Mouse (Mus musculus): ENCODE measurements around the gene Ttyh1. TPM values are rescaled to one million over a fixed set of nuclear protein-coding genes. Genes with fewer than 3 reads are reported as not detected.
A peak's percentile ranks its signal among the peaks of the same experiment; 100 is the strongest.

The Ttyh1 gene
- polyA plus RNA-seq, 1 experiment from 2014 or later, result 0.87 TPM

- no peak for ATAC-seq (replicated peaks; ENCODE audit: insufficient number of reproducible peaks, low FRiP score, low TSS enrichment)
- Histone ChIP-seq H3K9ac (ENCODE audit: low read depth, low read length) (no peak overlapping the region), H3K27ac (ENCODE audit: low read depth, low read length) (no peak overlapping the region), H3K4me3 (ENCODE audit: low read depth, low read length) (no peak overlapping the region), H3K4me1 (ENCODE audit: control insufficient read depth, insufficient read depth, low read length) (peaks cover 2% of the 10 kb centered on the region; the same call in 1 of the 2 replicates), H3K9me3 (replicated peaks; ENCODE audit: control insufficient read depth, low read length) (no peaks in the 10 kb centered on the region), H3K4me2 (no peak overlapping the region), H3K27me3 (ENCODE audit: control insufficient read depth, insufficient read depth, low read length) (no peaks in the 10 kb centered on the region), H3K36me3 (ENCODE audit: control insufficient read depth, insufficient read depth, low read length) (no peaks in the 10 kb centered on the region)
- WGBS (ENCODE audit: insufficient replicate concordance), result 72% methylated on average over 4 of the region's 4 CpGs
Measured at GRCm38 (mm10) chr7:4087238-4087895, 31.8 kb upstream of the Ttyh1 start.

- Histone ChIP-seq H3K4me1 (ENCODE audit: control insufficient read depth, insufficient read depth, low read length) (peaks cover 2% of the 10 kb centered on the region; the same call in 1 of the 2 replicates), H3K9me3 (replicated peaks; ENCODE audit: control insufficient read depth, low read length) (no peaks in the 10 kb centered on the region), H3K4me3 (ENCODE audit: low read depth, low read length) (no peak overlapping the region), H3K36me3 (ENCODE audit: control insufficient read depth, insufficient read depth, low read length) (no peaks in the 10 kb centered on the region), H3K27me3 (ENCODE audit: control insufficient read depth, insufficient read depth, low read length) (no peaks in the 10 kb centered on the region), H3K9ac (ENCODE audit: low read depth, low read length) (no peak overlapping the region), H3K4me2 (no peak overlapping the region), H3K27ac (ENCODE audit: low read depth, low read length) (no peak overlapping the region)
- 77% methylated on average over 6 of the region's 6 CpGs for WGBS (ENCODE audit: insufficient replicate concordance)
- ATAC-seq (replicated peaks; ENCODE audit: insufficient number of reproducible peaks, low FRiP score, low TSS enrichment), result no peak
Measured at GRCm38 (mm10) chr7:4087896-4088480, 31.2 kb upstream of the Ttyh1 start.

- no peak overlapping the region for H3K9ac ChIP-seq (ENCODE audit: low read depth, low read length)
- no peaks in the 10 kb centered on the region for H3K9me3 ChIP-seq (replicated peaks; ENCODE audit: control insufficient read depth, low read length)
- H3K27ac ChIP-seq (ENCODE audit: low read depth, low read length), result no peak overlapping the region
- no peaks in the 10 kb centered on the region for H3K36me3 ChIP-seq (ENCODE audit: control insufficient read depth, insufficient read depth, low read length)
- ATAC-seq (replicated peaks; ENCODE audit: insufficient number of reproducible peaks, low FRiP score, low TSS enrichment), result no peak
- peaks cover 2% of the 10 kb centered on the region; the same call in 1 of the 2 replicates for H3K4me1 ChIP-seq (ENCODE audit: control insufficient read depth, insufficient read depth, low read length)
- H3K27me3 ChIP-seq (ENCODE audit: control insufficient read depth, insufficient read depth, low read length), result no peaks in the 10 kb centered on the region
- no peak overlapping the region for H3K4me3 ChIP-seq (ENCODE audit: low read depth, low read length)
- no peak overlapping the region for H3K4me2 ChIP-seq
- WGBS (ENCODE audit: insufficient replicate concordance), result 72% methylated on average over 2 of the region's 2 CpGs
Measured at GRCm38 (mm10) chr7:4088679-4089078, 30.5 kb upstream of the Ttyh1 start.

- no peaks in the 10 kb centered on the region for H3K36me3 ChIP-seq (ENCODE audit: control insufficient read depth, insufficient read depth, low read length)
- H3K27ac ChIP-seq (ENCODE audit: low read depth, low read length), result no peak overlapping the region
- H3K9me3 ChIP-seq (replicated peaks; ENCODE audit: control insufficient read depth, low read length), result no peaks in the 10 kb centered on the region
- H3K27me3 ChIP-seq (ENCODE audit: control insufficient read depth, insufficient read depth, low read length), result no peaks in the 10 kb centered on the region
- no peak overlapping the region for H3K4me3 ChIP-seq (ENCODE audit: low read depth, low read length)
- H3K4me1 ChIP-seq (ENCODE audit: control insufficient read depth, insufficient read depth, low read length), result peaks cover 2% of the 10 kb centered on the region; the same call in 1 of the 2 replicates
- ATAC-seq (replicated peaks; ENCODE audit: insufficient number of reproducible peaks, low FRiP score, low TSS enrichment), result no peak
- 23% methylated on average over 8 of the region's 8 CpGs for WGBS (ENCODE audit: insufficient replicate concordance)
- no peak overlapping the region for H3K9ac ChIP-seq (ENCODE audit: low read depth, low read length)
- peak overlapping the region; percentile 14; the same call in 1 of the 2 replicates for H3K4me2 ChIP-seq
Measured at GRCm38 (mm10) chr7:4091170-4091569, 28.0 kb upstream of the Ttyh1 start.

GRCm38 (mm10) chr7:4098301-4098700 lies 20.9 kb upstream of the Ttyh1 start:
- Histone ChIP-seq H3K4me1 (ENCODE audit: control insufficient read depth, insufficient read depth, low read length) (no peaks in the 10 kb centered on the region), H3K4me2 (no peak overlapping the region), H3K27me3 (ENCODE audit: control insufficient read depth, insufficient read depth, low read length) (no peaks in the 10 kb centered on the region), H3K4me3 (ENCODE audit: low read depth, low read length) (no peak overlapping the region), H3K9ac (ENCODE audit: low read depth, low read length) (no peak overlapping the region), H3K36me3 (ENCODE audit: control insufficient read depth, insufficient read depth, low read length) (no peaks in the 10 kb centered on the region), H3K27ac (ENCODE audit: low read depth, low read length) (no peak overlapping the region), H3K9me3 (replicated peaks; ENCODE audit: control insufficient read depth, low read length) (no peaks in the 10 kb centered on the region)
- 75% methylated on average over 2 of the region's 2 CpGs for WGBS (ENCODE audit: insufficient replicate concordance)
- ATAC-seq (replicated peaks; ENCODE audit: insufficient number of reproducible peaks, low FRiP score, low TSS enrichment), result no peak

GRCm38 (mm10) chr7:4098832-4099231 lies 20.4 kb upstream of the Ttyh1 start:
- H3K27me3 ChIP-seq (ENCODE audit: control insufficient read depth, insufficient read depth, low read length), result no peaks in the 10 kb centered on the region
- H3K4me2 ChIP-seq, result no peak overlapping the region
- no peaks in the 10 kb centered on the region for H3K4me1 ChIP-seq (ENCODE audit: control insufficient read depth, insufficient read depth, low read length)
- H3K36me3 ChIP-seq (ENCODE audit: control insufficient read depth, insufficient read depth, low read length), result no peaks in the 10 kb centered on the region
- H3K9ac ChIP-seq (ENCODE audit: low read depth, low read length), result no peak overlapping the region
- H3K27ac ChIP-seq (ENCODE audit: low read depth, low read length), result no peak overlapping the region
- H3K4me3 ChIP-seq (ENCODE audit: low read depth, low read length), result no peak overlapping the region
- no peaks in the 10 kb centered on the region for H3K9me3 ChIP-seq (replicated peaks; ENCODE audit: control insufficient read depth, low read length)
- 59% methylated on average over 2 of the region's 2 CpGs for WGBS (ENCODE audit: insufficient replicate concordance)
- ATAC-seq (replicated peaks; ENCODE audit: insufficient number of reproducible peaks, low FRiP score, low TSS enrichment), result no peak

GRCm38 (mm10) chr7:4101144-4101543 lies 18.1 kb upstream of the Ttyh1 start:
- no peaks in the 10 kb centered on the region for H3K4me1 ChIP-seq (ENCODE audit: control insufficient read depth, insufficient read depth, low read length)
- ATAC-seq (replicated peaks; ENCODE audit: insufficient number of reproducible peaks, low FRiP score, low TSS enrichment), result no peak
- no peak overlapping the region for H3K27ac ChIP-seq (ENCODE audit: low read depth, low read length)
- H3K36me3 ChIP-seq (ENCODE audit: control insufficient read depth, insufficient read depth, low read length), result no peaks in the 10 kb centered on the region
- H3K4me3 ChIP-seq (ENCODE audit: low read depth, low read length), result no peak overlapping the region
- WGBS (ENCODE audit: insufficient replicate concordance), result 78% methylated on average over 5 of the region's 5 CpGs
- H3K4me2 ChIP-seq, result no peak overlapping the region
- no peaks in the 10 kb centered on the region for H3K9me3 ChIP-seq (replicated peaks; ENCODE audit: control insufficient read depth, low read length)
- H3K27me3 ChIP-seq (ENCODE audit: control insufficient read depth, insufficient read depth, low read length), result no peaks in the 10 kb centered on the region
- no peak overlapping the region for H3K9ac ChIP-seq (ENCODE audit: low read depth, low read length)

- no peak for ATAC-seq (replicated peaks; ENCODE audit: insufficient number of reproducible peaks, low FRiP score, low TSS enrichment)
- 18% methylated on average over 4 of the region's 4 CpGs for WGBS (ENCODE audit: insufficient replicate concordance)
- no peak overlapping the region for H3K4me2 ChIP-seq
Measured at GRCm38 (mm10) chr7:4103411-4103810, 15.8 kb upstream of the Ttyh1 start.

GRCm38 (mm10) chr7:4111766-4112165 lies 7.4 kb upstream of the Ttyh1 start:
- H3K36me3 ChIP-seq (ENCODE audit: control insufficient read depth, insufficient read depth, low read length), result no peaks in the 10 kb centered on the region
- H3K27ac ChIP-seq (ENCODE audit: low read depth, low read length), result no peak overlapping the region
- H3K4me1 ChIP-seq (ENCODE audit: control insufficient read depth, insufficient read depth, low read length), result peaks cover 2% of the 10 kb centered on the region; the same call in 1 of the 2 replicates
- WGBS (ENCODE audit: insufficient replicate concordance), result 49% methylated on average over 3 of the region's 3 CpGs
- H3K9me3 ChIP-seq (replicated peaks; ENCODE audit: control insufficient read depth, low read length), result no peaks in the 10 kb centered on the region
- H3K27me3 ChIP-seq (ENCODE audit: control insufficient read depth, insufficient read depth, low read length), result no peaks in the 10 kb centered on the region
- no peak overlapping the region for H3K9ac ChIP-seq (ENCODE audit: low read depth, low read length)
- H3K4me2 ChIP-seq, result no peak overlapping the region
- no peak overlapping the region for H3K4me3 ChIP-seq (ENCODE audit: low read depth, low read length)
- no peak for ATAC-seq (replicated peaks; ENCODE audit: insufficient number of reproducible peaks, low FRiP score, low TSS enrichment)

More at GRCm38 (mm10) chr7:4103411-4103810, 15.8 kb upstream of the Ttyh1 start:
- Histone ChIP-seq H3K4me1 (ENCODE audit: control insufficient read depth, insufficient read depth, low read length) (no peaks in the 10 kb centered on the region), H3K4me3 (ENCODE audit: low read depth, low read length) (no peak overlapping the region), H3K9me3 (replicated peaks; ENCODE audit: control insufficient read depth, low read length) (no peaks in the 10 kb centered on the region), H3K9ac (ENCODE audit: low read depth, low read length) (no peak overlapping the region), H3K27ac (ENCODE audit: low read depth, low read length) (no peak overlapping the region), H3K27me3 (ENCODE audit: control insufficient read depth, insufficient read depth, low read length) (no peaks in the 10 kb centered on the region), H3K36me3 (ENCODE audit: control insufficient read depth, insufficient read depth, low read length) (no peaks in the 10 kb centered on the region)

Measured in heart, embryonic 11.5 days (tissue).